Mouse (Mus musculus): ENCODE measurements around the gene Impg1. TPM values are rescaled to one million over a fixed set of nuclear protein-coding genes. Genes with fewer than 3 reads are reported as not detected.

Impg1 gene
- polyA plus RNA-seq, 1 experiment from 2014 or later: not detected

DNA sequence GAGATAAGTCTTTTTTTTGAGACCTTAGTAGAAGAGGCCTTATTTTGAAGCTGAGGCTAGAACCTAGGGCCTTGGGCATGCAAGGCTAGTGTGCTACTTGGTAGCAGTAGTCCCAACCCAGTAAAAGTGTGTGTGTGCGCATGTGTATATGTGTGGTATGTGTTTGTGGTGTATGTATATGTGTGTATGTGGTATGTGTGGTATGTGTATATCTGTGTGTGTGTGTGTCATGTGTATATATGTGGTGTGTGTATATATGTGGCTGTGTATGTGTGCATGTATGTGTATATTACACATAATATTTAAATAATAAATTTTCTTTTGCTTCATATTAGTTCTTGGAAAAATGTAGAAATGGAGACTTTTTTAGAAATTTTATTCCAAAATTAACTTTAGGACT, 184.6 kb downstream of the Impg1 start:
- no peaks in the 10 kb centered on the region for H3K9me3 ChIP-seq (ENCODE audit: control insufficient read depth, low read length)
- no peaks in the 10 kb centered on the region for H3K36me3 ChIP-seq (ENCODE audit: control insufficient read depth, insufficient read depth, low read length)
- no peak overlapping the region for H3K27ac ChIP-seq (ENCODE audit: low read depth, low read length)
- no peak overlapping the region for H3K4me2 ChIP-seq (ENCODE audit: low read depth, low read length)
- H3K9ac ChIP-seq (replicated peaks; ENCODE audit: low read depth, low read length): no peak overlapping the region
- no peak for ATAC-seq (ENCODE audit: low read depth)
- H3K4me1 ChIP-seq (ENCODE audit: control insufficient read depth, insufficient read depth, low read length): no peaks in the 10 kb centered on the region
- no peaks in the 10 kb centered on the region for H3K27me3 ChIP-seq (ENCODE audit: control insufficient read depth, insufficient read depth, low read length)
- WGBS: 95% methylated on average over 1 of the region's 1 CpGs
- H3K4me3 ChIP-seq (ENCODE audit: low read depth, low read length): no peak overlapping the region

DNA sequence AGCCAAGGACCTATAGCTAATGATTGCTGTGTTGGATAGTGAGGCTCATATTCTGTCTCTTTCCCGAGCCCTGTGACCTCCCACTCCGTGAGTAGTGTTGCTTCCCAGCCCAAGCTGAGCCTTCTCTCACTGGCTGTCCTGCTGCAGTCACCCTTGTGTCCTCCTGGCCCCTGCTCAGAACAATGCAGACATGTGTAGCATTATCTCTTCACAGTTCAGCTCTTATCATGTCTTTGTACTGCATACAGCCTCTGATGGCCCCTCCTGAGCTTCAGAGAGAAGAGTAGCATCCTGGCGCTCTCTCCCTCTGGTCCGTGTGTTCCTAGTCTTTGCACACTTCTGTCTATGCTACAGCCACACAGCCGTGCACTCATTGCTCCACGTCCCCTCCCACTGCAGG, 187.5 kb downstream of the Impg1 start:
- Histone ChIP-seq H3K27ac (ENCODE audit: low read depth, low read length) (no peak overlapping the region), H3K4me2 (ENCODE audit: low read depth, low read length) (no peak overlapping the region), H3K27me3 (ENCODE audit: control insufficient read depth, insufficient read depth, low read length) (no peaks in the 10 kb centered on the region), H3K36me3 (ENCODE audit: control insufficient read depth, insufficient read depth, low read length) (no peaks in the 10 kb centered on the region), H3K9ac (replicated peaks; ENCODE audit: low read depth, low read length) (no peak overlapping the region), H3K4me3 (ENCODE audit: low read depth, low read length) (no peak overlapping the region), H3K4me1 (ENCODE audit: control insufficient read depth, insufficient read depth, low read length) (no peaks in the 10 kb centered on the region), H3K9me3 (ENCODE audit: control insufficient read depth, low read length) (no peaks in the 10 kb centered on the region)
- WGBS: 84% methylated on average over 6 of the region's 6 CpGs
- no peak for ATAC-seq (ENCODE audit: low read depth)

DNA sequence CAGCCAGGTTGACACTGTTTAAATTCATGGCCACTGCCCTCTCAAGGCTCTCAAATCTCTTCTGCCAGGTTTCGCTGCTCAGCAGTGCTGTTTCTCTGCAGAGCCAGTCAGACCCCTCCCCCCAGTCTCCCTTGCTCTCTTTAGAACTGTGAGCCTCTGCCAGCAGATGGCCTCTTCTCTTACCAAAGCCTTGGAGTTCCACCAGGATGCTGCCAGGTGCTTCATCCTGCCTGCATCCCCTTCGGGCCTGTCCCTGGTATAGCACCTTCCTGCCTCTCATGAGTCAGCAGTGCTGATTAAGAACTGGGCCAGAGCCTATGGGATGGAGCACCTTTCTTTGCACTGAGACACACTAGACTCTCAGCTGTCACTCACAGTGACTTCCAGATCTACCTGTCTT, 188.1 kb downstream of the Impg1 start:
- no peak overlapping the region for H3K4me3 ChIP-seq (ENCODE audit: low read depth, low read length)
- no peaks in the 10 kb centered on the region for H3K4me1 ChIP-seq (ENCODE audit: control insufficient read depth, insufficient read depth, low read length)
- H3K9me3 ChIP-seq (ENCODE audit: control insufficient read depth, low read length): no peaks in the 10 kb centered on the region
- no peak overlapping the region for H3K4me2 ChIP-seq (ENCODE audit: low read depth, low read length)
- H3K27ac ChIP-seq (ENCODE audit: low read depth, low read length): no peak overlapping the region
- H3K27me3 ChIP-seq (ENCODE audit: control insufficient read depth, insufficient read depth, low read length): no peaks in the 10 kb centered on the region
- 58% methylated on average over 2 of the region's 2 CpGs for WGBS
- H3K36me3 ChIP-seq (ENCODE audit: control insufficient read depth, insufficient read depth, low read length): no peaks in the 10 kb centered on the region
- H3K9ac ChIP-seq (replicated peaks; ENCODE audit: low read depth, low read length): no peak overlapping the region
- ATAC-seq (ENCODE audit: low read depth): no peak

GRCm38 (mm10) chr9:80275772-80276134, 189.5 kb downstream of the Impg1 start:
- no peak for ATAC-seq (ENCODE audit: low read depth)
- Histone ChIP-seq H3K9ac (replicated peaks; ENCODE audit: low read depth, low read length) (no peak overlapping the region), H3K4me1 (ENCODE audit: control insufficient read depth, insufficient read depth, low read length) (no peaks in the 10 kb centered on the region), H3K36me3 (ENCODE audit: control insufficient read depth, insufficient read depth, low read length) (no peaks in the 10 kb centered on the region), H3K9me3 (ENCODE audit: control insufficient read depth, low read length) (no peaks in the 10 kb centered on the region), H3K4me3 (ENCODE audit: low read depth, low read length) (no peak overlapping the region), H3K27me3 (ENCODE audit: control insufficient read depth, insufficient read depth, low read length) (no peaks in the 10 kb centered on the region), H3K27ac (ENCODE audit: low read depth, low read length) (no peak overlapping the region), H3K4me2 (ENCODE audit: low read depth, low read length) (no peak overlapping the region)
- 93% methylated on average over 1 of the region's 1 CpGs for WGBS

GRCm38 (mm10) chr9:80275053-80275771, 190.1 kb downstream of the Impg1 start:
- Histone ChIP-seq H3K9me3 (ENCODE audit: control insufficient read depth, low read length) (no peaks in the 10 kb centered on the region), H3K36me3 (ENCODE audit: control insufficient read depth, insufficient read depth, low read length) (no peaks in the 10 kb centered on the region), H3K27ac (ENCODE audit: low read depth, low read length) (no peak overlapping the region), H3K9ac (replicated peaks; ENCODE audit: low read depth, low read length) (no peak overlapping the region), H3K4me3 (ENCODE audit: low read depth, low read length) (no peak overlapping the region), H3K4me1 (ENCODE audit: control insufficient read depth, insufficient read depth, low read length) (no peaks in the 10 kb centered on the region), H3K4me2 (ENCODE audit: low read depth, low read length) (no peak overlapping the region), H3K27me3 (ENCODE audit: control insufficient read depth, insufficient read depth, low read length) (no peaks in the 10 kb centered on the region)
- no peak for ATAC-seq (ENCODE audit: low read depth)
- WGBS: 91% methylated on average over 8 of the region's 8 CpGs

DNA sequence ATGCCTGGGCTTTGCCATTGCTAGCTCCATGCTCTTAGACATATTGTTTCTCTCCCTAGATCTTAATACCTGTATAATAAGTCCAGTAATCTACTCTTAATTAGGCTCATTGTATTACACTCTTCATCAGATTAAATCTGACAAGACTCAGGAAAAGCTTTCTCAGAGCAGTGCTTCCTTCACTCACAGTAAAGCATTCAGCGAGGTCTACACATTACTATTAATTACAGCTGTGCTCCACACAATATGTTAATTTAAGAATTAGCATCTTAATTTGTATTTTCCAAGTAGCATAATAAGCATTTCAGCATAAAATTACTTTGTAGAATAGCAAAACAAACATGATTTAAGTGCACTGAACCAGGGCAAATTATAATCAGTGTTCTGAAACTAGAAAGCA, 192.3 kb downstream of the Impg1 start:
- ATAC-seq (ENCODE audit: low read depth): no peak
- Histone ChIP-seq H3K27me3 (ENCODE audit: control insufficient read depth, insufficient read depth, low read length) (no peaks in the 10 kb centered on the region), H3K36me3 (ENCODE audit: control insufficient read depth, insufficient read depth, low read length) (no peaks in the 10 kb centered on the region), H3K4me1 (ENCODE audit: control insufficient read depth, insufficient read depth, low read length) (no peaks in the 10 kb centered on the region), H3K4me2 (ENCODE audit: low read depth, low read length) (no peak overlapping the region), H3K9me3 (ENCODE audit: control insufficient read depth, low read length) (no peaks in the 10 kb centered on the region), H3K27ac (ENCODE audit: low read depth, low read length) (no peak overlapping the region), H3K9ac (replicated peaks; ENCODE audit: low read depth, low read length) (no peak overlapping the region), H3K4me3 (ENCODE audit: low read depth, low read length) (no peak overlapping the region)
- 54% methylated on average over 1 of the region's 1 CpGs for WGBS

DNA sequence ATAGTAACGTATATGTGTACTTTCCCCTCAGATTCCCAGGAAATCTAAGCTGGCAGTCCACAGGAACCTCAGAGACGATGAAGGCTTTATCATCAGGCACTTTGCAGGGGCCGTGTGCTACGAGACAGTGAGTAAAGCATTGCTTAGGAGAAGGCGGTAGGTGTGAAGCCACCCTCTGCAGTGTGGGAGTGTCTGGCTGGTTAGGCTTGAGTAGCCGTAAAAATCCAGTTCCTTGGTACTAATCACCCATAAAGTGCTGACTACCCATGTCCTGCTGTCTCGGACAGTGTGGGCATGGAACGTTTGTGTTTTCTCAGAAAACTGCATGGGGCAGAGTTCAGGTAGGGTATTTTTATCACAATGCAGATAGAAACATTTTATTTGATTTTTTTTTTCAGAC, 195.7 kb downstream of the Impg1 start:
- H3K9me3 ChIP-seq (ENCODE audit: control insufficient read depth, low read length): no peaks in the 10 kb centered on the region
- no peaks in the 10 kb centered on the region for H3K27me3 ChIP-seq (ENCODE audit: control insufficient read depth, insufficient read depth, low read length)
- no peak overlapping the region for H3K9ac ChIP-seq (replicated peaks; ENCODE audit: low read depth, low read length)
- H3K4me2 ChIP-seq (ENCODE audit: low read depth, low read length): no peak overlapping the region
- 71% methylated on average over 8 of the region's 8 CpGs for WGBS
- no peak for ATAC-seq (ENCODE audit: low read depth)
- H3K27ac ChIP-seq (ENCODE audit: low read depth, low read length): no peak overlapping the region
- no peak overlapping the region for H3K4me3 ChIP-seq (ENCODE audit: low read depth, low read length)
- no peaks in the 10 kb centered on the region for H3K4me1 ChIP-seq (ENCODE audit: control insufficient read depth, insufficient read depth, low read length)
- H3K36me3 ChIP-seq (ENCODE audit: control insufficient read depth, insufficient read depth, low read length): no peaks in the 10 kb centered on the region

GRCm38 (mm10) chr9:80266507-80266906, 198.8 kb downstream of the Impg1 start:
- no peaks in the 10 kb centered on the region for H3K4me1 ChIP-seq (ENCODE audit: control insufficient read depth, insufficient read depth, low read length)
- no peaks in the 10 kb centered on the region for H3K36me3 ChIP-seq (ENCODE audit: control insufficient read depth, insufficient read depth, low read length)
- H3K27me3 ChIP-seq (ENCODE audit: control insufficient read depth, insufficient read depth, low read length): no peaks in the 10 kb centered on the region
- 91% methylated on average over 7 of the region's 7 CpGs for WGBS
- no peak overlapping the region for H3K4me2 ChIP-seq (ENCODE audit: low read depth, low read length)
- no peak overlapping the region for H3K4me3 ChIP-seq (ENCODE audit: low read depth, low read length)
- H3K9me3 ChIP-seq (ENCODE audit: control insufficient read depth, low read length): no peaks in the 10 kb centered on the region
- H3K27ac ChIP-seq (ENCODE audit: low read depth, low read length): no peak overlapping the region
- ATAC-seq (ENCODE audit: low read depth): no peak
- no peak overlapping the region for H3K9ac ChIP-seq (replicated peaks; ENCODE audit: low read depth, low read length)

DNA sequence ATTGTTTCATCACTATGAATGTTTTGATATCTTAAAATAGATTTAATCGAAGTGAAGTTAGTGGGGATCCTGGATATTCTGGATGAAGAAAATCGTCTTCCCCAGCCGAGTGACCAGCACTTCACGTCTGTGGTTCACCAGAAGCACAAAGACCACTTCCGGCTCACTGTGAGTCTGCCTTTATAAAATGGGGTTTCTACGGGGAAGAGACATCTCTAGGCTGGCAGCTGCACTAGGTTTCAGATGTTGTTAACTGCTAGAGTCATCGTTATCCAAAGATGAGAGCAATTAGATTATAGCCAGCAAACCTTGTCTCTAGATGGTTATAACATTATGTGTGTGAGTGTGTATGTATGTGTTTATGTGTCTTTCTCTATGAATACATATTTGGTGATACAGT, 199.2 kb downstream of the Impg1 start:
- no peaks in the 10 kb centered on the region for H3K9me3 ChIP-seq (ENCODE audit: control insufficient read depth, low read length)
- 88% methylated on average over 7 of the region's 7 CpGs for WGBS
- H3K36me3 ChIP-seq (ENCODE audit: control insufficient read depth, insufficient read depth, low read length): no peaks in the 10 kb centered on the region
- no peak for ATAC-seq (ENCODE audit: low read depth)
- H3K27ac ChIP-seq (ENCODE audit: low read depth, low read length): no peak overlapping the region
- no peaks in the 10 kb centered on the region for H3K27me3 ChIP-seq (ENCODE audit: control insufficient read depth, insufficient read depth, low read length)
- H3K4me2 ChIP-seq (ENCODE audit: low read depth, low read length): no peak overlapping the region
- H3K9ac ChIP-seq (replicated peaks; ENCODE audit: low read depth, low read length): no peak overlapping the region
- H3K4me3 ChIP-seq (ENCODE audit: low read depth, low read length): no peak overlapping the region
- no peaks in the 10 kb centered on the region for H3K4me1 ChIP-seq (ENCODE audit: control insufficient read depth, insufficient read depth, low read length)

All from neural tube, embryonic 14.5 days (tissue).